Comparison of ENCODE assay signal across 23 mouse cellular contexts in genomic region chr2:57243987-57244386, GRCm38 (mm10). TPM values are rescaled to one million over a fixed set of nuclear protein-coding genes. Genes with fewer than 3 reads are reported as not detected.
DNase-seq lines count a peak whose midpoint lies in the region; TF ChIP-seq lines count a peak whose summit lies in the region.
"Had no signal": no experiment of that assay in that cellular context is flagged by ENCODE, and none has a peak within 500 bp of the region (broad histone marks: within the 10 kb centered on the region; RNA-seq: fewer than 3 reads in every experiment).

No protein-coding gene starts in this region.

- DNase-seq in layer of hippocampus, adult 2 months (ENCODE audit: low spot score in 2 of 2), result no peak
- DNase-seq in layer of hippocampus, adult 18-20 months (ENCODE audit: low spot score in 2 of 2), result no peak
- DNase-seq in ES-CJ7 (ENCODE audit: low read depth, low spot score) (peak; percentile 64), R1 (ENCODE audit: low read depth, low spot score) (peak; percentile 67)
- DNase-seq in naive thymus-derived CD4-positive, alpha-beta T cell, adult 2 months (ENCODE audit: low read depth), result peak; percentile 19
- no peak for DNase-seq in thymus, postnatal 14 days
- no peak for DNase-seq in urinary bladder, adult 18-20 months (ENCODE audit: low spot score in 2 of 2)
- DNase-seq: adrenal gland, adult 2 months; adrenal gland, postnatal 10 days; adrenal gland, postnatal 25 days; B cell, adult 2 months; cerebellum, adult 11 months; cerebellum, adult 18-20 months; cerebellum, adult 8-10 months; cerebellum, adult 9-11 months; cerebellum, postnatal 14 days; cerebellum, postnatal 36 days; embryo, embryonic 11 days had no signal

- H3K27ac ChIP-seq in layer of hippocampus, adult 2 months, result peak overlapping the region; percentile 51; the same call in 1 of the 2 replicates
- H3K27ac ChIP-seq: embryonic facial prominence, embryonic 13.5 days; embryonic facial prominence, embryonic 15.5 days; forebrain, embryonic 10.5 days; forebrain, embryonic 12.5 days had no signal

- H3K4me3 ChIP-seq in layer of hippocampus, adult 2 months, result no peak overlapping the region
- H3K4me3 ChIP-seq: embryonic facial prominence, embryonic 13.5 days; embryonic facial prominence, embryonic 15.5 days; erythroblast, embryonic 14.5 days; forebrain, embryonic 10.5 days; forebrain, embryonic 12.5 days had no signal

- no peak for TF ChIP-seq CTCF in layer of hippocampus, adult 2 months (conservative IDR thresholded peaks at IDR 0.05)

RNA-seq across cellular contexts. Expression of gene Gpd2, which starts 6.6 kb away (rescaled TPM):
- total RNA-seq in layer of hippocampus, adult 2 months (2021), result 100 to 1,000 TPM; 122 to 138 TPM
- total RNA-seq in layer of hippocampus, adult 18-20 months (2021), result 100 to 1,000 TPM; 133 to 135 TPM

Comparison
In these comparisons a context has a peak if more than half of its experiments do, and no peak if none do; other contexts are left out.
1. DNase-seq: peak in ES-CJ7 (single experiment), R1 (single experiment) and naive thymus-derived CD4-positive, alpha-beta T cell, adult 2 months (single experiment); none in layer of hippocampus, adult 2 months (0 of 2), layer of hippocampus, adult 18-20 months (0 of 2), thymus, postnatal 14 days (single experiment) and urinary bladder, adult 18-20 months (0 of 2).